Mouse (Mus musculus) G1E (cell line): ENCODE results near the gene Aldh3b2. TPM values are rescaled to one million over a fixed set of nuclear protein-coding genes. Genes with fewer than 3 reads are reported as not detected.

ENCODE experiments used
- ATAC-seq: 2 replicates; pipeline ENCODE4 v1.8.0; 2016; ENCODE audit warnings: mild to moderate bottlenecking; ENCODE audit not compliant: insufficient number of reproducible peaks, poor library complexity, low FRiP score, severe bottlenecking; ENCODE audit errors: extremely low read depth
- DNase-seq: peaks from one replicate; pipeline ENCODE4 v3.0.0; 2012; ENCODE audit warnings: low spot score
- H3K27me3 ChIP-seq: 2 replicates; pipeline ENCODE4 v1.6.1; 2012; ENCODE audit warnings: mild to moderate bottlenecking, low read length, inconsistent platforms; ENCODE audit not compliant: insufficient read depth
- H3K36me3 ChIP-seq: replicated peaks from 2 replicates; pipeline ENCODE3; 2012; ENCODE audit warnings: mild to moderate bottlenecking, inconsistent platforms
- H3K4me1 ChIP-seq: 2 replicates; pipeline ENCODE4 v1.6.1; 2012; ENCODE audit warnings: low read depth, low read length, inconsistent platforms, mixed read lengths; ENCODE audit not compliant: insufficient read depth
- H3K4me3 ChIP-seq: 2 replicates; pipeline ENCODE4 v1.5.1; 2012; ENCODE audit warnings: low read depth, mild to moderate bottlenecking, inconsistent platforms, low read length, moderate library complexity, mixed read lengths
- H3K9me3 ChIP-seq: replicated peaks from 2 replicates; pipeline ENCODE4 v1.6.1; 2012; ENCODE audit warnings: inconsistent platforms
- CTCF ChIP-seq: IDR thresholded peaks from 2 replicates; pipeline ENCODE4 v1.5.1; 2012; ENCODE audit warnings: low read depth, low read length, inconsistent platforms, mixed read lengths
- GATA1 ChIP-seq: IDR thresholded peaks from 2 replicates; pipeline ENCODE4 v1.6.1; 2012; ENCODE audit warnings: borderline replicate concordance, low read length, inconsistent platforms, mixed read lengths
- GATA2 ChIP-seq: IDR thresholded peaks from 2 replicates; pipeline ENCODE4 v1.6.1; 2012; ENCODE audit warnings: low read depth, low read length, inconsistent platforms, borderline replicate concordance
- POLR2AphosphoS5 ChIP-seq: IDR thresholded peaks from 2 replicates; pipeline ENCODE4 v1.6.1; 2012; ENCODE audit warnings: low read depth, low read length, inconsistent platforms; ENCODE audit not compliant: insufficient replicate concordance
- TAL1 ChIP-seq: conservative IDR thresholded peaks from 2 replicates; pipeline ENCODE4 v1.6.1; 2012; ENCODE audit warnings: low read depth, low read length, inconsistent platforms, mixed read lengths
- polyA plus RNA-seq: library from polyadenylated mRNA; stranded (reverse); fragments of >175 nt; gene quantifications from 2 replicates; pipeline ENCODE4 v1.2.3, GENCODE M21; 2012
- total RNA-seq, 2 experiments: library from RNA; stranded (forward) in 1 of 2; stranded (reverse) in 1 of 2; fragments of 200-1000 nt in 1 of 2; fragments of >200 nt in 1 of 2; fragmentation: Nextera tagmentation in 1 of 2; gene quantifications; 2 replicates each; pipeline ENCODE4 v1.2.3; 2014 to 2017

The Aldh3b2 gene
- total and polyA plus RNA-seq, 3 experiments: 0.11 TPM; not detected in 2

- peaks cover 36% of the 10 kb centered on the region for H3K27me3 ChIP-seq
- H3K9me3 ChIP-seq: no peaks in the 10 kb centered on the region
- H3K4me3 ChIP-seq: peak within 1 kb of the TSS; percentile 90
- ATAC-seq (peak; percentile 84), DNase-seq (peak; percentile 95)
- peaks cover 32% of the 10 kb centered on the region for H3K4me1 ChIP-seq
- TF ChIP-seq GATA1: no peak
- peak; percentile 48 for TF ChIP-seq CTCF
- peaks cover 39% of the 10 kb centered on the region for H3K36me3 ChIP-seq
Observed at GRCm38 (mm10) chr19:4000119-4000900, 28.2 kb downstream of the Aldh3b2 start, which contains the start of the genes Nudt8 and Gm49405. Gene Nudt8, plus strand, starts transcription at chr19:4000580. Gene Gm49405, plus strand, starts transcription at chr19:4000626.

- no peaks in the 10 kb centered on the region for H3K9me3 ChIP-seq
- peaks cover 45% of the 10 kb centered on the region for H3K36me3 ChIP-seq
- H3K4me1 ChIP-seq: peaks cover 32% of the 10 kb centered on the region
- no peak; the same call in 1 of the 2 replicates for ATAC-seq
- peak; percentile 57 for DNase-seq
- TF ChIP-seq POLR2AphosphoS5: no peak
- TF ChIP-seq GATA1: no peak
- TF ChIP-seq CTCF: no peak
- no peak for TF ChIP-seq GATA2
- no peak for TF ChIP-seq TAL1
- H3K4me3 ChIP-seq: peak overlapping the region; percentile 90
- H3K27me3 ChIP-seq: peaks cover 30% of the 10 kb centered on the region
Observed at GRCm38 (mm10) chr19:4000949-4001525, 28.9 kb downstream of the Aldh3b2 start.

GRCm38 (mm10) chr19:4001752-4002151 lies 29.6 kb downstream of the Aldh3b2 start:
- peaks cover 32% of the 10 kb centered on the region for H3K4me1 ChIP-seq
- TF ChIP-seq GATA2: no peak
- no peak for TF ChIP-seq POLR2AphosphoS5
- TF ChIP-seq TAL1: no peak
- peak overlapping the region; percentile 90 for H3K4me3 ChIP-seq
- peaks cover 52% of the 10 kb centered on the region for H3K36me3 ChIP-seq
- peaks cover 23% of the 10 kb centered on the region for H3K27me3 ChIP-seq
- H3K9me3 ChIP-seq: no peaks in the 10 kb centered on the region
- no peak for DNase-seq
- ATAC-seq: no peak

DNA sequence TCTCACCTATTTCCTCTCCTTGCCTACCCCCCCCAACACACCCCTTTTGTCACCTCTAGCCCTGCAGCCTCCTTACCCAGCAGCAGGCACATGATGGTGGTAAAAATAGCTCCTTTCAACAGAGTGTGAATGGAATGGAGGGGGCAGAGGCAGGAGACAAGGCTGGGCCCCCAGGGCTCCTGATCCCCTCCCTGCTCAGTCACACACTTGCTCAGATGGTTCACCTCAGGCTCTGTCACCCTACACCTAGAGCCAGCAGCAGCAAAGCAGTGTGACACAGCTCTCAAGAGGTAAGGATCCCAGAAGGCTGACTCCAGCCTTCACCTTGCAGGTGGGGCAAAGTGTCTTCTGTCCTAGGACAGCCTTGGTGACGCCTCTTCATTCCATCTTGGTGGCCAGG lies 31.0 kb downstream of the Aldh3b2 start, which contains the start of gene Doc2g:
Gene Doc2g, plus strand, starts transcription at position 202 of the 400 bp plus-strand sequence.
- DNase-seq (no peak), ATAC-seq (no peak)
- TF ChIP-seq GATA1 (no peak), CTCF (no peak), POLR2AphosphoS5 (no peak), GATA2 (no peak), TAL1 (no peak)
- Histone ChIP-seq H3K4me3 (no peak within 1 kb of the TSS), H3K9me3 (no peaks in the 10 kb centered on the region), H3K27me3 (peaks cover 10% of the 10 kb centered on the region), H3K4me1 (peaks cover 32% of the 10 kb centered on the region), H3K36me3 (peaks cover 66% of the 10 kb centered on the region)

DNA sequence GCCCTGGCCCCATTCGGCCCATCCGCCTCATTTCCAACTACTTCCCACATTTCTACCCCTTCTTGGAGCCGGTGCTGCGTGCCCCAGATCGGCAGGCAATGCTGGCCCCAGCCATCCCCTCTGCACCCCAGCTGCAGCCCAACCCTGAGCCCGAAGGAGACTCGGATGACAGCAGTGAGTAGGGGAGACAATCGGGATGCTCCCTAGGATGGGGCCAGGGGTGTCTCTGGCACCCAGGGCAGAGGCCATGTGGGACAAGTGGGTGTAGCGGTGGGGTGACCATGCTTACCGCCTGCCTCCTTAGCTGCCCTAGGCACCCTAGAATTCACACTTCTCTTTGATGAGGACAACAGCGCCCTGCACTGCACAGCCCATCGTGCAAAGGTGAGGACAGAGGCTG lies 31.5 kb downstream of the Aldh3b2 start:
- TF ChIP-seq GATA2: no peak
- TF ChIP-seq POLR2AphosphoS5: no peak
- no peak for TF ChIP-seq CTCF
- H3K9me3 ChIP-seq: no peaks in the 10 kb centered on the region
- peaks cover 71% of the 10 kb centered on the region for H3K36me3 ChIP-seq
- DNase-seq (no peak), ATAC-seq (no peak)
- no peak overlapping the region for H3K4me3 ChIP-seq
- H3K4me1 ChIP-seq: peaks cover 32% of the 10 kb centered on the region
- H3K27me3 ChIP-seq: peaks cover 5% of the 10 kb centered on the region

DNA sequence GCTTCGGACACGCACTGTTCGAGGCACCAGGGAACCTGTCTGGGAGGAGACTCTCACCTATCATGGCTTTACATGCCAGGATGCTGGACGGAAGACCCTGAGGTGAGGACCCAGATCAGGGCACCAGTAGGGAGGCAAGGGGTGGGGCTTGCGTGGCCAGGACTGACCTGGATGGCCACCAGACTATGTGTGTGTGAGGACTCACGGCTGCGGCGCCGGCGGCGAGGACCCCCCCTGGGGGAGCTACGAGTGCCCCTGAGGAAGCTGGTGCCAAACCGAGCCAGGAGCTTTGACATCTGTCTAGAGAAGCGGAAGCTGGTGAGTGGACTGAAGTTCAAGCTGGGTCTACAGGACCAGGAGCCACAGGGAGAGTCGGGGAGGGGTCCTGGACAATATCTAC lies 32.2 kb downstream of the Aldh3b2 start:
- DNase-seq (no peak), ATAC-seq (no peak)
- Histone ChIP-seq H3K36me3 (peaks cover 78% of the 10 kb centered on the region), H3K4me1 (peaks cover 26% of the 10 kb centered on the region), H3K9me3 (no peaks in the 10 kb centered on the region), H3K4me3 (no peak overlapping the region), H3K27me3 (no peaks in the 10 kb centered on the region)
- TF ChIP-seq TAL1 (no peak), GATA2 (no peak), GATA1 (no peak), CTCF (no peak), POLR2AphosphoS5 (no peak)
